Mouse (Mus musculus) CD4-positive, CD25-positive, alpha-beta regulatory T cell, adult 4 months (primary cell): Measurements from ENCODE around the gene Emilin1. TPM values are rescaled to one million over a fixed set of nuclear protein-coding genes. Genes with fewer than 3 reads are reported as not detected.

Experiments used
- ATAC-seq: one replicate; pipeline ENCODE4 v1.8.0; 2017
- polyA plus RNA-seq, 2 experiments: library from polyadenylated mRNA; unstranded; fragments of 100-300 nt; shearing (Covaris generic); gene quantifications; one replicate each; pipeline ENCODE4 v1.2.1; 2017

Emilin1 gene
- polyA plus RNA-seq, 2 experiments from 2014 or later, result 0.32 to 0.90 TPM

DNA sequence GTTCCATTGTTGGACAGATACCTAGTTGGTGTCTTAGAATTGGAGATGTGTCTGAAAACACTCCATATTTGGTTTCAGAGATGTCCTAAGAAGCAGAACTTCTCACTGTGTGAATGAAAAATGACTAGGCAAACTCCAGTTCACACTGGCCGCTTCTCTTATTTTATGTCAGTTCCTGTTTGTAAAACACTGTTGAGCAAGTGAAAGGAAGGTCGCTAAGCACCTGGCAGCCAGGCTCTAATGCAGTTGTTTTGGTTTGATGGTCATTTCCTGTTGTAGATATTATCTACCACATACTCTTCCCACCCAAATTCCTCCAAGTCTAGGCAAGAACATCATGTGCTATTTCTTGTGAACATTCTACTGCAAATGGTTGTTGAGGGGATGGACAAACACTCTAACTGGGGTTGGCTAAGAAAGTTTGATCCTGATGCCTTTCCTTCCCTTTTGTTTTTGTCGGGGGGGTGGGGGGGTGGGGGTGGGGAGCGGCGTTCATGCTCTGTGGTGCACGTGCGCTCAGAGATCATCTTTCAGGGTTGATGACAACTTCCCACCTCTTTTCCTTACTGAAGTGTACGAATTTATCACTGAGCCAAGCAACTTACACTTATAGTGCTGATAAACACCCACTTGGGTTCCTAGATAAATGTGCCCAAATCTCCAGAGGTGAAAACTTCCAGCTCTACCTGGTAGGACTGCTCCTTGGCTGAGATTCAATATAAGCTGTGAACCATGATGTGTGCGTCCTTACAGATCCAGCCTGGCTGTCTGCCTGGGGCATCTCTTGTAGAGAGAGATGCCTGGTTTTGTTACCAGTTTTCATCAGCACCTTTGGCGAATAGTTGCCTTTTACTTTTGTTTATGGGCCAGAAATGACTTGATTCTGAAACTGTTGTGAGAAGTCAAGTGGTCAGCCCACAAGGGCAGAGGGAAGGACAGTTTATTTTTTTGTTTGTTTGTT lies 48.6 kb downstream of the Emilin1 start:
- ATAC-seq, result peak; percentile 55

- no peak for ATAC-seq
These were observed 50.7 kb downstream of the Emilin1 start for GRCm38 (mm10) chr5:30963916-30964315.

- ATAC-seq, result no peak
These were observed 53.0 kb downstream of the Emilin1 start for GRCm38 (mm10) chr5:30966189-30966588.

DNA sequence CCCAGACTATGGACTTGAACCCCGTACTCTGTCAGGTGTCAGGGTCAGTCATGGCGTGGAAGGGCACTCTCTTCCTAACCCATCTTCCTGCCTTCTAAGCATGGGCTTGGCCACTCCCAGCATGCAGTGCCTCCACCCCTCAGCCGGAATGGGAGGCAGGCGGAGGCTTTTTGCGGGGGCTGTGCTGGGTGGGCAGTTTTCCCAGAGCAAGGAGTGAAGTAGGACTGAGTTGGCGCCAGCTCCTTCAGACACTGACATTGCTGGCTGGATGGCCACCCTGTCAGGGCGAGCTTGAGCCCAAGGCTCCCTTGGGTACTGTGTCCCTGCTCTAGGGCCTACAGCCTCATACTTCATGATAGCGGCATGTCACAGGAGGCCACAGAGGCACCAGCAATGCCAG lies 55.2 kb downstream of the Emilin1 start, which contains the start of gene Tcf23:
Gene Tcf23, plus strand, starts transcription at position 247 of the 400 bp plus-strand sequence.
- ATAC-seq, result no peak

DNA sequence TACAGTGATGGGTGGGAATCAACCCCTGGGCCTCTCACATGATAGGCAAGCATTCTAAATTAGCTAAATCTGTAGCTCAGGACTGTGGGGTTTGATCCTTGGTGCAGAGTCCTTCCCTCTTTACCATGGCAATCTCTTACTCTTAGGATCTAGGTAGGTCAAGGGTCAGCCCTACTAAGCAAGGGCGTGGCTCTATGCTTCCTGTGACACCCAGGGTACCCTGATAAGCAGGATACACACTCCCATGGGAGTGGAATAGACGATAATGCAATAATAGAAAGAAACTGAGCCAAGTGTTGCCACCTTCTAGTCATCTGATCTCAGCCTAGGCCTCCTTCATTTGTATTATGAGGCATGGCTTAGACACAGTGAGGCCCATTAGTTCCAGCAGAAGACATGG lies 56.2 kb downstream of the Emilin1 start:
- no peak for ATAC-seq

Other genes with a start within 250 kb of the Emilin1 start
- gene Cenpa, start 246.6 kb upstream of the Emilin1 start, polyA plus RNA-seq, result 10 to 100 TPM; 45.4 to 60.5 TPM
- gene Dpysl5, start 201.8 kb upstream of the Emilin1 start, polyA plus RNA-seq, result not detected
- gene Mapre3, start 98.8 kb upstream of the Emilin1 start, polyA plus RNA-seq, result 1 to 10 TPM; 3.0 to 4.1 TPM
- 10 to 100 TPM; 28.4 to 41.1 TPM for gene Tmem214, start 45.4 kb upstream of the Emilin1 start, polyA plus RNA-seq
- 1 to 10 TPM; 4.4 to 5.5 TPM for gene Agbl5, start 24.7 kb upstream of the Emilin1 start, polyA plus RNA-seq
- 100 to 1,000 TPM; 200 to 285 TPM for gene Ost4, start 5.6 kb upstream of the Emilin1 start, polyA plus RNA-seq
- 10 to 100 TPM; 20.3 to 26.3 TPM for gene Khk, start 8.0 kb downstream of the Emilin1 start, polyA plus RNA-seq
- 1 to 10 TPM in 1 of 2 experiments, not detected in 1; 1.7 TPM for gene Cgref1, start 32.2 kb downstream of the Emilin1 start, polyA plus RNA-seq
- 100 to 1,000 TPM in 1 of 2 experiments, 10 to 100 TPM in 1; 83.6 to 112 TPM for gene Preb, start 47.0 kb downstream of the Emilin1 start, polyA plus RNA-seq
- gene Tcf23, start 55.3 kb downstream of the Emilin1 start, polyA plus RNA-seq, result not detected
- 10 to 100 TPM; 80.7 to 89.3 TPM for gene Atraid, start 134.9 kb downstream of the Emilin1 start, polyA plus RNA-seq
- gene Slc5a6, start 135.5 kb downstream of the Emilin1 start, polyA plus RNA-seq, result 1 to 10 TPM; 6.5 to 7.9 TPM
- 10 to 100 TPM in 1 of 2 experiments, 1 to 10 TPM in 1; 7.7 to 14.0 TPM for gene Cad, start 141.4 kb downstream of the Emilin1 start, polyA plus RNA-seq
- not detected for gene Dnajc5g, start 192.9 kb downstream of the Emilin1 start, polyA plus RNA-seq
- gene Slc30a3, start 194.8 kb downstream of the Emilin1 start, polyA plus RNA-seq, result not detected
- not detected for gene Trim54, start 203.3 kb downstream of the Emilin1 start, polyA plus RNA-seq
- gene Ucn, start 225.4 kb downstream of the Emilin1 start, polyA plus RNA-seq, result not detected
- 10 to 100 TPM; 64.4 to 66.7 TPM for gene Mpv17, start 240.8 kb downstream of the Emilin1 start, polyA plus RNA-seq